Mouse (Mus musculus) cerebellum, postnatal 10 days (tissue): ENCODE results near the gene Susd1.

Experiments used
- DNase-seq, 2 experiments: peaks; one replicate each; pipeline ENCODE4 v3.0.0; 2021; ENCODE audit warnings: mixed read lengths in 2 of 2

The Susd1 gene

GRCm38 (mm10) chr4:59337533-59337885, 100.9 kb downstream of the Susd1 start:
- DNase-seq, result no peak

- DNase-seq, result no peak
Measured at GRCm38 (mm10) chr4:59336846-59337532, 101.4 kb downstream of the Susd1 start.

DNA sequence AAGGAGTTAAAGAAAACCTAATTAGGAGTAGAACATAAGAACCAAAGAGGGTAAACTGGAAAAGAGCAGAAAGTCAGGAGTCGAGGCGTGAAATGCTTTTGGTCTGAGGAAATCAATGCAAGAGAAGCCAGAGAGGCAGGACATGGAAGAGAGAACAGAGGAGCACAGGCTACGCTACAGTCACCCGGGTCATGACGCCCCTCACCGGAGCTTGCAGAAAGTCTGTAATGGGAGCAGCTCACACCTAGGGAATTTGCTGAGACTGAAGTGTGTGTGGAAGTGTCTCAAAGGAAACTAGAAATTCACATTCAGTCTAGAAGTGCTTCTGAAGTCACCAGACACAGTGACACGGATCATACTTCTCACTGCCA, 102.0 kb downstream of the Susd1 start:
- no peak for DNase-seq

- DNase-seq, result peak; percentile 60 to 65
Measured at GRCm38 (mm10) chr4:59335616-59336438, 102.6 kb downstream of the Susd1 start.

DNA sequence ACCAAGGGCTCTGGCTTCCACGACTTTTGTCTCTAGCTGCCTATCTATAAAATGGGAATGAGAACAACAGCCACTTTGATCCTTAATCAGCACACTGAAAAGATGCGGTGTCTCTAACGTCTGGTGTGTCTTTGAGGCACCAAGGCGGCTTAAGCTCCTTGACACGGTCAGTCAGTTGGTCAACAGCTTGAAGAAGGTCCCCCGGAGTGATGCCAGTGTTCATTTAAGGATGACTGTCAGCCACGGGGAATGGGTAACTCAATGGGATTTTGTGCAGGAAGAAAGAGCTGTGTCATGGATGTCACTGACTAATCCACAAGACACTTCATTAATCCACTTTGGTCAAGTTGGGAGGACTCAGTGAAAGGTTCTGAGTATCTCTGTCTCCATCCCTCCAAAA, 103.3 kb downstream of the Susd1 start:
- no peak for DNase-seq

GRCm38 (mm10) chr4:59334236-59334635, 104.2 kb downstream of the Susd1 start:
- no peak for DNase-seq

GRCm38 (mm10) chr4:59333424-59333895, 105.0 kb downstream of the Susd1 start:
- DNase-seq, result no peak

- no peak for DNase-seq
Measured at GRCm38 (mm10) chr4:59332691-59333423, 105.6 kb downstream of the Susd1 start.

GRCm38 (mm10) chr4:59332089-59332488, 106.3 kb downstream of the Susd1 start:
- no peak for DNase-seq

- peak; percentile 29 to 32 for DNase-seq
Measured at GRCm38 (mm10) chr4:59331633-59332032, 106.8 kb downstream of the Susd1 start.

- no peak for DNase-seq
Measured at GRCm38 (mm10) chr4:59330961-59331604, 107.3 kb downstream of the Susd1 start.

DNA sequence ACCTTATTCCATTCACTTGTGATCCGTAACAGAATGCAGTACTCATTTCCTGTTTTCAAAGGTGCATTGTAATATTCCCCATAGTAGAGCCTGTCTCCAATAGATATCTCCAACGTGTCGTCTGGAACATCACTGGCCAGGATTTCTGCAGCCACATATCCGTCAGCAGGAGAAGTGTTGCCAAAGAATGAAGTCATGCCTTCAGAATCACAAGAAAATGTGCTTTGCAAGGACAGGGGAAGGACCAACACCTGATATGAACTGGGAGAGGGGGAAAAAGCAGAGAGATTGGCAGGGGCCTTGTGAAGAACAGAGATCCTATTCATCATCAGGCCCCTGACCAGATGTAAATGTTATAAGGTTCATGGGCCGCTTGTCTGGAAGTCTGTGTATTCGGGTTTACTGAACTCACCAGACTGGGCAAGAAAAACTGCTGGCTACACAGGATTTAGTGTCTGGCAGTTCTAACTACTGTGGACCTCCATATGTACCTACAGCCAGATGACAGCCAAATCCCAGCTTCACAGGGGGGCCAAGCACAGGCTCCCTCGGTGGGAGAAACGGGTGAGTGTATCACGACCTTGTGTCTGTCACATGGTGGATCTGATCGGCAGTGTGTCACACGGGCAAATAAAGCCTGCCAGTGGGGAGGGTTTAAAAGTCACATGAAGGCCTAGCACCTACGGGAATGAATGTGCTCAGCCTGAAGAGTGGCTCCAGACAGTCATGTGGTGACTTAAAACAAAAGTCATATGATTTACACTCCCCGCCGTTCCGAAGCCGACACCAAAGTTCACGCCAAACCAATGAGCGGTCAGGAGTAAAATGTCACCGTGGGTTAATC, 108.8 kb downstream of the Susd1 start:
- peak in 1 of 2 experiments; percentile 22 for DNase-seq

GRCm38 (mm10) chr4:59328821-59329220, 109.6 kb downstream of the Susd1 start:
- no peak for DNase-seq

DNA sequence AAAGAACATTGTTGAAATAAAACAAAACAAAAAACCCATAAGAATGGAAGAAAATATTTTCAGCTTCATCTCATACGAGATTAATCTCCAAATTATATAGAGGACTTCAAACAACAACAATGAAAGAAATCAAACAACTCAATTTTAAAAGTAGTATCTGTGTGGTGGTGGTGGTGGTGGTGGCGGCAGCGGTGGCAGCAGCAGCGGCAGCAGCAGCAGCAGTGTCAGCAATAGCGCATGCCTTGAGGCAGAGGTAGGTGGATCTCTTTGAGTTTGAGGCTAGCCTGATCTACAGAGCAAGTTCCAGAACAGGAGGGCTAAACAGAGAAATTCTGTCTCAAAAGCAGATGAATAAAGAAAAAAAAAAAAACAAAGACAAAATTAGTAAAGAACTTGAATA, 110.4 kb downstream of the Susd1 start:
- no peak for DNase-seq

- no peak for DNase-seq
Measured at GRCm38 (mm10) chr4:59326031-59326760, 112.2 kb downstream of the Susd1 start.

- no peak for DNase-seq
Measured at GRCm38 (mm10) chr4:59324317-59324716, 114.1 kb downstream of the Susd1 start.

- DNase-seq, result no peak
Measured at GRCm38 (mm10) chr4:59323231-59323651, 115.2 kb downstream of the Susd1 start.

GRCm38 (mm10) chr4:59322733-59323132, 115.7 kb downstream of the Susd1 start:
- no peak for DNase-seq

- DNase-seq, result no peak
Measured at GRCm38 (mm10) chr4:59322056-59322455, 116.4 kb downstream of the Susd1 start.

- no peak for DNase-seq
Measured at GRCm38 (mm10) chr4:59321181-59322008, 117.0 kb downstream of the Susd1 start.
